In the genomic region with DNA sequence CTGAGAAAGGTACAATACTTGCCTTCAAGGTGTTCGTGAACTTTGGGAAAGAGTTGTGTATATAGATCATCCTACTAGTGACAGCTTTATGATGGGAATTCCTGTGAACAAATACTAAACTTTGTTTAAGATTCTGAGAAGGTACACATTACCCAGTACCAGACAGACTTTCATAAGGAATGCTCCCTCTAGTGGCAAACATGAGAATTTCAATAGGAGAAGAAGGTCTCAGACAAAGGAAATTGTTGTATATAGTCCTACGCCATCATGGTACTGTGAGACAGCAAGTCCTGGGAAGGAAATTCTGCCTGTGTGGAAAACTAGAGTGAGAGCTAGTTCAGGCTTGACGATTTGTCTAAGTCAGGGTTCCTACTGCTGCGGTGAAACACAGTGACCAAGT, we compare ENCODE assay signal across 13 mouse cellular contexts.
DNase-seq lines count a peak whose midpoint lies in the region; ATAC-seq and TF ChIP-seq lines count a peak whose summit lies in the region.
"Had no signal": no experiment of that assay in that cellular context is flagged by ENCODE, and none has a peak within 500 bp of the region (broad histone marks: within the 10 kb centered on the region; RNA-seq: fewer than 3 reads in every experiment).

No protein-coding gene starts in this region.

- 0 out of 2 replicates have a peak, but pooled peaks have one; percentile 8 for TF ChIP-seq CTCF in G1E (IDR thresholded peaks at IDR 0.05; ENCODE audit: low read depth, low read length)

- no peaks in the 10 kb centered on the region for H3K4me1 ChIP-seq in hindbrain, embryonic 11.5 days (replicated peaks; ENCODE audit: control insufficient read depth, insufficient read depth, low read length)
- no peaks in the 10 kb centered on the region for H3K4me1 ChIP-seq in hindbrain, embryonic 10.5 days (replicated peaks)
- no peaks in the 10 kb centered on the region for H3K4me1 ChIP-seq in G1E (ENCODE audit: insufficient read depth, low read depth, low read length)
- no peaks in the 10 kb centered on the region for H3K4me1 ChIP-seq in embryonic facial prominence, embryonic 10.5 days

- DNase-seq in hindbrain, embryonic 11.5 days (ENCODE audit: low spot score), result peak; percentile 28
- no peak for DNase-seq in hindbrain, embryonic 10.5 days (ENCODE audit: low spot score)
- DNase-seq in 3134 (ENCODE audit: extremely low read depth, insufficient read length, low spot score), result peak; percentile 0
- DNase-seq in G1E (ENCODE audit: low spot score), result no peak
- DNase-seq in embryonic facial prominence, embryonic 10.5 days (ENCODE audit: low spot score), result no peak
- no peak for DNase-seq in cerebellum, postnatal 36 days
- no peak for DNase-seq in cerebellum, postnatal 25 days
- DNase-seq in kidney, postnatal 25 days, result no peak
- DNase-seq: cerebellum, adult 11 months; kidney, postnatal 14 days; thymus, postnatal 36 days had no signal

- no peaks in the 10 kb centered on the region for H3K36me3 ChIP-seq in hindbrain, embryonic 11.5 days (ENCODE audit: control insufficient read depth, insufficient read depth, low read length)
- no peaks in the 10 kb centered on the region for H3K36me3 ChIP-seq in hindbrain, embryonic 10.5 days
- H3K36me3 ChIP-seq in G1E (replicated peaks), result no peaks in the 10 kb centered on the region
- no peaks in the 10 kb centered on the region for H3K36me3 ChIP-seq in embryonic facial prominence, embryonic 10.5 days (replicated peaks)
- H3K36me3 ChIP-seq: heart, embryonic 12.5 days had no signal

- no peak overlapping the region for H3K4me3 ChIP-seq in hindbrain, embryonic 11.5 days (ENCODE audit: low read depth, low read length)
- H3K4me3 ChIP-seq in hindbrain, embryonic 10.5 days, result no peak overlapping the region
- no peak overlapping the region for H3K4me3 ChIP-seq in G1E (ENCODE audit: low read depth, low read length)
- H3K4me3 ChIP-seq in embryonic facial prominence, embryonic 10.5 days, result no peak overlapping the region
- H3K4me3 ChIP-seq: heart, embryonic 12.5 days; midbrain, embryonic 13.5 days had no signal

- no peak overlapping the region for H3K27ac ChIP-seq in hindbrain, embryonic 11.5 days (ENCODE audit: low read depth, low read length)
- H3K27ac ChIP-seq in hindbrain, embryonic 10.5 days, result no peak overlapping the region
- 0 out of 2 replicates have a peak overlapping the region, but pooled peaks have one; percentile 31 for H3K27ac ChIP-seq in embryonic facial prominence, embryonic 10.5 days (replicated peaks)
- H3K27ac ChIP-seq: midbrain, embryonic 13.5 days had no signal

- 91% methylated on average over 4 of the region's 4 CpGs for WGBS in hindbrain, embryonic 11.5 days
- WGBS in hindbrain, embryonic 10.5 days, result 91% methylated on average over 4 of the region's 4 CpGs
- 86% methylated on average over 4 of the region's 4 CpGs for WGBS in embryonic facial prominence, embryonic 10.5 days

- ATAC-seq in hindbrain, embryonic 11.5 days (ENCODE audit: low FRiP score), result no peak
- no peak for ATAC-seq in G1E (ENCODE audit: extremely low read depth, insufficient number of reproducible peaks, low FRiP score, poor library complexity, severe bottlenecking)
- ATAC-seq: midbrain, embryonic 13.5 days had no signal

- H3K4me2 ChIP-seq in hindbrain, embryonic 11.5 days (replicated peaks; ENCODE audit: low read depth, low read length), result no peak overlapping the region
- H3K4me2 ChIP-seq: heart, embryonic 12.5 days; midbrain, embryonic 13.5 days had no signal

- no peaks in the 10 kb centered on the region for H3K27me3 ChIP-seq in hindbrain, embryonic 11.5 days (ENCODE audit: control insufficient read depth, insufficient read depth, low read length)
- no peaks in the 10 kb centered on the region for H3K27me3 ChIP-seq in hindbrain, embryonic 10.5 days (ENCODE audit: insufficient read depth, poor library complexity, severe bottlenecking)
- no peaks in the 10 kb centered on the region for H3K27me3 ChIP-seq in G1E (ENCODE audit: insufficient read depth, low read length)
- no peaks in the 10 kb centered on the region for H3K27me3 ChIP-seq in embryonic facial prominence, embryonic 10.5 days (replicated peaks; ENCODE audit: low read depth, poor library complexity, severe bottlenecking)
- H3K27me3 ChIP-seq: heart, embryonic 12.5 days; midbrain, embryonic 13.5 days had no signal

- no peak overlapping the region for H3K9ac ChIP-seq in hindbrain, embryonic 11.5 days (ENCODE audit: low read depth, low read length)
- H3K9ac ChIP-seq: heart, embryonic 12.5 days; midbrain, embryonic 13.5 days had no signal

- no peaks in the 10 kb centered on the region for H3K9me3 ChIP-seq in hindbrain, embryonic 11.5 days (ENCODE audit: control insufficient read depth, low read length)
- no peaks in the 10 kb centered on the region for H3K9me3 ChIP-seq in hindbrain, embryonic 10.5 days
- H3K9me3 ChIP-seq in G1E (replicated peaks), result no peaks in the 10 kb centered on the region
- no peaks in the 10 kb centered on the region for H3K9me3 ChIP-seq in embryonic facial prominence, embryonic 10.5 days

Comparison
In these comparisons a context has a peak if more than half of its experiments do, and no peak if none do; other contexts are left out.
1. DNase-seq: peak in hindbrain, embryonic 11.5 days (single experiment) and 3134 (single experiment); none in hindbrain, embryonic 10.5 days (single experiment), G1E (single experiment), embryonic facial prominence, embryonic 10.5 days (single experiment), cerebellum, postnatal 36 days (0 of 2), cerebellum, postnatal 25 days (0 of 2) and kidney, postnatal 25 days (0 of 2).